Mouse (Mus musculus): ENCODE results near the gene Sct. TPM values are rescaled to one million over a fixed set of nuclear protein-coding genes. Genes with fewer than 3 reads are reported as not detected.
"Not testable (repeated sequence)": the region's sequence is repeated elsewhere in the genome, so short reads cannot be mapped to it uniquely, and the experiment has no call there.

Sct gene
- total RNA-seq, 2 experiments from 2014 or later, result not detected

GRCm38 (mm10) chr7:141250486-141250885 is 28.4 kb downstream of the Sct start:
- ATAC-seq (replicated peaks; ENCODE audit: low FRiP score, poor library complexity, severe bottlenecking), result not testable (repeated sequence)

DNA sequence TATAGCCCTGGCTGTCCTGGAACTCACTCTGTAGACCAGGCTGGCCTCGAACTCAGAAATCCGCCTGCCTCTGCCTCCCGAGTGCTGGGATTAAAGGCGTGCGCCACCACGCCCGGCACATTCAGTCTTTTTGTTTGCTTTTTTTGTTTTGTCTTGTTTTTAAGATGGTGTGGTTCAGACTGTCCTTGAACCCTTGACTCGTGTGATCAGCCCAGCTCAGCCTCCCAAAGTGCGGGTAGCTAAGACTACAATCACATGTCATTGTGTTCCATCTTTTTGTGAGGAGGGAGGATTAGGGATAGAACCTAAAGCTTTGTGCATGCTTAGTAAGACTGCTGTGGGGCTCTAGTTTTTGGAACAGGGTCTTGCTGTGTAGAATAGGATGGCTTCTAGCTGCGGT is 47.4 kb downstream of the Sct start:
- no peak for ATAC-seq (replicated peaks; ENCODE audit: low FRiP score, poor library complexity, severe bottlenecking)

DNA sequence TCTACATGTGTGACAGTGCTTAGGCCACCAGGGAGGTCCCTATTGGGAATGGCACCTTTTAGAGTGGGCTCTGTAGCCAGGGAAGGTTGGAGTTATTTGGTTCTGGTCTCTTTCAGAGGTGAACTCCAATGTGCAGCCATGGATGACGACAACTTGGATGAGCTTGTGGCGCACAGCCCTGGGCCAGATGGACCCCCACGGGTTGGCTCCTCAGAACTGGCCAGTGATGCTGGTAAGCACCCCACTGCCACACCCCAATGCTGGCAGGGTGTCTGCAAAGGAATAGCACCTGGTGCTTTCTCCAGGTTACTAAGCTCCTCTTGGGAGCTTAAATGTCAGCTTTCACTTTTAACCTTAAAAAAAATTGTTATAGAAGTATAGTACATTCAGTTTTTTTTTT is 47.8 kb downstream of the Sct start:
- no peak for ATAC-seq (replicated peaks; ENCODE audit: low FRiP score, poor library complexity, severe bottlenecking)

DNA sequence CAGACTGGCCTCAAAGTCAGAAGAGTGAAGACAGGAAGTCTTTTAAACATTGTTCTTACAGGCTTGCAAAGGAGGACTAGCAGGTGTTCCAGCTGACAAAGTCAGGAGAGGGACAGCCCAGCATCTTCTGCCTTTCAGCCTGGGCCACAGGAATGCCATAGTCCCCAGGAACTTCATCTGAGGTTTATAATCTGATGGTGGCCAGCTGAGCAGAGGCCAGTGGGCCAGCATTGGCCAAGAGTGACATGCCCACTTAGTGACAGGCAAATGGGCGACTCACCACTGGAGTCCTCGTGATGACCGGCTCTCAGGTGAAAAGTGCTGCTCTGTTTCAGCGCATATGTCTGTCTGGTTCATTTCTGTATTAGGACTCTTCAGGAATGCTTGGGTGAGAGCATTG is 48.4 kb downstream of the Sct start:
- no peak for ATAC-seq (replicated peaks; ENCODE audit: low FRiP score, poor library complexity, severe bottlenecking)

- no peak for ATAC-seq (replicated peaks; ENCODE audit: low FRiP score, poor library complexity, severe bottlenecking)
Measured at GRCm38 (mm10) chr7:141229702-141230101, 49.2 kb downstream of the Sct start.

Other genes starting within 250 kb of the Sct start
- gene B4galnt4, start 218.0 kb downstream of the Sct start, total RNA-seq (2015; ENCODE audit: low replicate concordance), result not detected in 2 replicates
- 0.26 TPM in 1 of 2 replicates, not detected in the other for gene B4galnt4, start 218.0 kb downstream of the Sct start, total RNA-seq (2017; ENCODE audit: low replicate concordance)
- 4.3 TPM in 1 of 2 replicates, not detected in the other for gene Pkp3, start 200.9 kb downstream of the Sct start, total RNA-seq (2015; ENCODE audit: low replicate concordance)
- 0.91 and 1.3 TPM in 2 replicates for gene Pkp3, start 200.9 kb downstream of the Sct start, total RNA-seq (2017; ENCODE audit: low replicate concordance)
- gene Sigirr, start 178.6 kb downstream of the Sct start, total RNA-seq (2015; ENCODE audit: low replicate concordance), result 4.2 and 10.5 TPM in 2 replicates
- 1.5 TPM in 1 of 2 replicates, not detected in the other for gene Sigirr, start 178.6 kb downstream of the Sct start, total RNA-seq (2017; ENCODE audit: low replicate concordance)
- not detected in 2 replicates for gene Ano9, start 161.3 kb downstream of the Sct start, total RNA-seq (2015; ENCODE audit: low replicate concordance)
- gene Ano9, start 161.3 kb downstream of the Sct start, total RNA-seq (2017; ENCODE audit: low replicate concordance), result not detected in 2 replicates
- 278 and 380 TPM in 2 replicates for gene Ptdss2, start 156.8 kb downstream of the Sct start, total RNA-seq (2015; ENCODE audit: low replicate concordance)
- 309 and 327 TPM in 2 replicates for gene Ptdss2, start 156.8 kb downstream of the Sct start, total RNA-seq (2017; ENCODE audit: low replicate concordance)
- 9.6 and 16.2 TPM in 2 replicates for gene Rnh1, start 106.3 kb downstream of the Sct start, total RNA-seq (2015; ENCODE audit: low replicate concordance)
- gene Rnh1, start 106.3 kb downstream of the Sct start, total RNA-seq (2017; ENCODE audit: low replicate concordance), result 3.7 and 20.5 TPM in 2 replicates
- gene Hras, start 85.1 kb downstream of the Sct start, total RNA-seq (2015; ENCODE audit: low replicate concordance), result 39.8 and 94.4 TPM in 2 replicates
- 40.5 and 47.2 TPM in 2 replicates for gene Hras, start 85.1 kb downstream of the Sct start, total RNA-seq (2017; ENCODE audit: low replicate concordance)
- 8.3 and 8.8 TPM in 2 replicates for gene Lrrc56, start 85.0 kb downstream of the Sct start, total RNA-seq (2015; ENCODE audit: low replicate concordance)
- gene Lrrc56, start 85.0 kb downstream of the Sct start, total RNA-seq (2017; ENCODE audit: low replicate concordance), result 3.6 and 5.8 TPM in 2 replicates
- gene Lmntd2, start 65.1 kb downstream of the Sct start, total RNA-seq (2015; ENCODE audit: low replicate concordance), result 1.8 TPM in 1 of 2 replicates, not detected in the other
- 2.2 TPM in 1 of 2 replicates, not detected in the other for gene Lmntd2, start 65.1 kb downstream of the Sct start, total RNA-seq (2017; ENCODE audit: low replicate concordance)
- 33.1 and 33.9 TPM in 2 replicates for gene Rassf7, start 63.3 kb downstream of the Sct start, total RNA-seq (2015; ENCODE audit: low replicate concordance)
- gene Rassf7, start 63.3 kb downstream of the Sct start, total RNA-seq (2017; ENCODE audit: low replicate concordance), result 10.9 and 13.4 TPM in 2 replicates
- 80.1 and 114 TPM in 2 replicates for gene Phrf1, start 50.3 kb downstream of the Sct start, total RNA-seq (2015; ENCODE audit: low replicate concordance)
- gene Phrf1, start 50.3 kb downstream of the Sct start, total RNA-seq (2017; ENCODE audit: low replicate concordance), result 63.5 and 90.0 TPM in 2 replicates
- gene Irf7, start 12.7 kb downstream of the Sct start, total RNA-seq (2015; ENCODE audit: low replicate concordance), result 52.8 and 81.4 TPM in 2 replicates
- gene Irf7, start 12.7 kb downstream of the Sct start, total RNA-seq (2017; ENCODE audit: low replicate concordance), result 68.6 and 76.5 TPM in 2 replicates
- not detected in 2 replicates for gene Cdhr5, start 2.3 kb downstream of the Sct start, total RNA-seq (2015; ENCODE audit: low replicate concordance)
- not detected in 2 replicates for gene Cdhr5, start 2.3 kb downstream of the Sct start, total RNA-seq (2017; ENCODE audit: low replicate concordance)
- not detected in 2 replicates for gene Drd4, start 12.9 kb upstream of the Sct start, total RNA-seq (2015; ENCODE audit: low replicate concordance)
- not detected in 2 replicates for gene Drd4, start 12.9 kb upstream of the Sct start, total RNA-seq (2017; ENCODE audit: low replicate concordance)
- gene Deaf1, start 48.6 kb upstream of the Sct start, total RNA-seq (2015; ENCODE audit: low replicate concordance), result 46.5 and 55.8 TPM in 2 replicates
- 26.2 and 40.8 TPM in 2 replicates for gene Deaf1, start 48.6 kb upstream of the Sct start, total RNA-seq (2017; ENCODE audit: low replicate concordance)
- gene Tmem80, start 48.6 kb upstream of the Sct start, total RNA-seq (2015; ENCODE audit: low replicate concordance), result 13.4 and 26.7 TPM in 2 replicates
- gene Tmem80, start 48.6 kb upstream of the Sct start, total RNA-seq (2017; ENCODE audit: low replicate concordance), result 8.3 and 8.6 TPM in 2 replicates
- gene Eps8l2, start 59.7 kb upstream of the Sct start, total RNA-seq (2015; ENCODE audit: low replicate concordance), result not detected in 2 replicates
- 1.4 TPM in 1 of 2 replicates, not detected in the other for gene Eps8l2, start 59.7 kb upstream of the Sct start, total RNA-seq (2017; ENCODE audit: low replicate concordance)
- 108 and 138 TPM in 2 replicates for gene Taldo1, start 113.1 kb upstream of the Sct start, total RNA-seq (2015; ENCODE audit: low replicate concordance)
- 354 and 496 TPM in 2 replicates for gene Taldo1, start 113.1 kb upstream of the Sct start, total RNA-seq (2017; ENCODE audit: low replicate concordance)
- gene Gatd1, start 135.0 kb upstream of the Sct start, total RNA-seq (2015; ENCODE audit: low replicate concordance), result 3.4 and 14.4 TPM in 2 replicates
- gene Gatd1, start 135.0 kb upstream of the Sct start, total RNA-seq (2017; ENCODE audit: low replicate concordance), result 4.4 and 9.2 TPM in 2 replicates
- not detected in 2 replicates for gene Cend1, start 150.4 kb upstream of the Sct start, total RNA-seq (2015; ENCODE audit: low replicate concordance)
- not detected in 2 replicates for gene Cend1, start 150.4 kb upstream of the Sct start, total RNA-seq (2017; ENCODE audit: low replicate concordance)
- 28.5 and 37.3 TPM in 2 replicates for gene Slc25a22, start 158.8 kb upstream of the Sct start, total RNA-seq (2015; ENCODE audit: low replicate concordance)
- 1.4 and 7.1 TPM in 2 replicates for gene Slc25a22, start 158.8 kb upstream of the Sct start, total RNA-seq (2017; ENCODE audit: low replicate concordance)
- gene Pidd1, start 164.9 kb upstream of the Sct start, total RNA-seq (2015; ENCODE audit: low replicate concordance), result 34.2 and 34.4 TPM in 2 replicates
- 14.0 and 19.1 TPM in 2 replicates for gene Pidd1, start 164.9 kb upstream of the Sct start, total RNA-seq (2017; ENCODE audit: low replicate concordance)
- 970 and 1,246 TPM in 2 replicates for gene Rplp2, start 168.2 kb upstream of the Sct start, total RNA-seq (2015; ENCODE audit: low replicate concordance)
- gene Rplp2, start 168.2 kb upstream of the Sct start, total RNA-seq (2017; ENCODE audit: low replicate concordance), result 1,462 and 2,252 TPM in 2 replicates
- gene Pnpla2, start 176.1 kb upstream of the Sct start, total RNA-seq (2015; ENCODE audit: low replicate concordance), result 14.7 and 19.8 TPM in 2 replicates
- gene Pnpla2, start 176.1 kb upstream of the Sct start, total RNA-seq (2017; ENCODE audit: low replicate concordance), result 4.2 and 8.3 TPM in 2 replicates
- gene Cracr2b, start 182.0 kb upstream of the Sct start, total RNA-seq (2015; ENCODE audit: low replicate concordance), result not detected in 2 replicates
- 3.3 TPM in 1 of 2 replicates, not detected in the other for gene Cracr2b, start 182.0 kb upstream of the Sct start, total RNA-seq (2017; ENCODE audit: low replicate concordance)
- gene Cd151, start 188.3 kb upstream of the Sct start, total RNA-seq (2015; ENCODE audit: low replicate concordance), result 16.6 and 20.1 TPM in 2 replicates
- gene Cd151, start 188.3 kb upstream of the Sct start, total RNA-seq (2017; ENCODE audit: low replicate concordance), result 24.1 and 30.7 TPM in 2 replicates
- 6.7 and 15.5 TPM in 2 replicates for gene Polr2l, start 196.0 kb upstream of the Sct start, total RNA-seq (2015; ENCODE audit: low replicate concordance)
- 14.4 and 14.9 TPM in 2 replicates for gene Polr2l, start 196.0 kb upstream of the Sct start, total RNA-seq (2017; ENCODE audit: low replicate concordance)
- gene Tspan4, start 196.1 kb upstream of the Sct start, total RNA-seq (2015; ENCODE audit: low replicate concordance), result 1.8 and 3.8 TPM in 2 replicates
- 2.2 and 8.0 TPM in 2 replicates for gene Tspan4, start 196.1 kb upstream of the Sct start, total RNA-seq (2017; ENCODE audit: low replicate concordance)